Mouse (Mus musculus) kidney, adult 9 months (tissue): ENCODE measurements around the gene Akap17b.
"Not testable (repeated sequence)": the region's sequence is repeated elsewhere in the genome, so short reads cannot be mapped to it uniquely, and the experiment has no call there.

Experiments
- DNase-seq: peaks from one replicate; pipeline ENCODE4 v3.0.0; 2022

The Akap17b gene

DNA sequence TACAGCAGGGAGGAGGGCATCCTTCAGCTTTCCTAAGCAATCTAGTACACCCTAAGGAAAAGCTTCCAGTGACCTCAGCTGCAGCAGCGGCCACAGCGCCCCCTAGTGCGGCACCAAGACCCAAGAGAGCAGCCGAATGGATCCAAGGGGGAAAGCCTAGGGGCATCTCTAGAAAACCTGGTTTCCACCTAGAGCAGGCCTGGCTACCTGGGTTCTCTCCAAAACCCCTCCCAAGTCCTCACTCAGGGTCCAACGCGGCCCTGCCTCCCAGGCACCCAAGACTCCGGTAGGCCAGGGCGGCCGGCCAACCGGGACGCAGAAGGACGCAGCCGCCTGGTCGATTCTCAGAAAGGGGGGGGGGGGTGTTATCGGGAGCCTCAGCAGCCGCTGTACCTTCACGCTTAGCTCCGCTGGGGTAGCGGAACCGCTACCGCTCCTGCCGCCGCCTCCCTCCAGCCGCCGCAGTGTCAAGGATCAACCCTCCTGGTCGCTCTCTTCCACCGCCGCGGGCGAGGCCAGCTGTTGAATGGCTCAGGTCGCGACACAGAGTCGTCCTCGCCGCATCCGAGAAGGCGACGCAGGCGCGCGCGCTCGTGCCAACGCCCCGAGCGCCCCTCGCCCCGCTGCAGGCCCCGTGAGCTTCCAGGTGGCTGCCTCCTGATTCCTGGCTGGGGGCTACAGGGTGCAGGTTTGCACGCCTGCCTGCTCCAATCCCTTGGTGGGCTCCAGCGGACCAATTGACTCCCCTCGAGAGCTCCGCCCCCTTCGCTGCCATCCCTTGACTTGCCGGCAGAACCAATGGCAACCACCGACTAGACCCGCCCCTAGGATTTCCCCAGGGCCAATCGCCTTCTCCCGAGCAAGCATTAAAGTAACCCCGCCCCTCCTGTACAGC, at the start of gene Akap17b:
Gene Akap17b, minus strand, starts transcription at position 739 of the 895 bp plus-strand sequence.
- peak; percentile 82 for DNase-seq

DNA sequence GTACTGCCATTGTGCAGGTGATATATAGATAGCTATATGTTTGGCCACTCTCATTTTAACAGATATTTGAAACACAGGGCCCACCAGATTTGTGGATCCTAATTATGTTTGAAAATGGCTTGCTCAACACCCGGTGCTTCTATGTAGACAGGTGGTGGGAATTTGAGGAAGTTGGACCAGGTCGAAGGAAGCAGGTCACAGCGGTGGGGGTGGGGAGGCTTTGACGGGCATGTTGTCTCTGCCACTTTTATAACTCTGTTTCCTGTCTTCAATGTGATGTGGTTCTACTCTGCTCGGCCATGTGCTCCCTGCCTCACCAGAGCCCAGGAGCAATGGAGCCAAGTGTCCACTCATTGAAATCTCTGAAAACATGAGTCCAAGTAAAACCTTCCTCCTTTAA, 46.2 kb upstream of the Akap17b start:
- DNase-seq, result no peak

DNA sequence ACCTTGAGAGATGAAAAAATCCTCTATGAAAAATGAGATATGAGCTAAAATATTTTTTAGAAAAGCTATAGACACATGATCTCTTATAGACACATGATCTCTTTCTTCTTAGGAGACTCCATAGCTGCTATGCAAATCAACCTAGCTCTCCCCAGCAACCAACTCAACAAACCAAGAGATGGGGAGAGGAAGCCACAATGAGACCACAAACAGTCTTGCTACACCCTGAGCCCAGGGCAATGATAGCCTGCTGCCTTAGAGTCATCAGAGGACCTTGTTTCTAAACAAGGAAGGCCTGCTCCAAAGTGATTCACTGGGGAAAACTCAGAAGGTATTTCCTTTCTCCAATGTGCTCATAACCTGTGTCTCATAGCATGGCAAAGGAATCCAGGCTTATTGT, 44.5 kb upstream of the Akap17b start:
- DNase-seq, result no peak

DNA sequence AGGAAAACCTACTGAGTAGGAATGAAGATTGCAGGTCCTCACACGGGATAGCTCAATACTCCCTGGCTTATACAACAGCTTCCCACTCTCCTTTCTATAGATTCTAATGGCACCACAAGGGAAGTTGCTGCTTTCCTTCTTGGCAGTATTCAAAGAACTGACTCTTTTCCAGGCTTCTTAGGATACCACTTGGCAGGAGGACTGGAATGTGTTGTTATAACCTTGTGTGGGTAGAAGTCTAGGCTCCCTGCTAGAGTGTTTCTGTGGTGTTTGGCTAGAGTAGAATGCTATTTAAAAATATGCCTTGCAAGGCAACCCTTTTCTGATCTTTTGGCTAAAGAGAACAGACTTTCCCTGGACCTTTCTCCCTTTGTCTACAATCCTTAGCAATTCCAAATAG, 31.6 kb upstream of the Akap17b start:
- no peak for DNase-seq

DNA sequence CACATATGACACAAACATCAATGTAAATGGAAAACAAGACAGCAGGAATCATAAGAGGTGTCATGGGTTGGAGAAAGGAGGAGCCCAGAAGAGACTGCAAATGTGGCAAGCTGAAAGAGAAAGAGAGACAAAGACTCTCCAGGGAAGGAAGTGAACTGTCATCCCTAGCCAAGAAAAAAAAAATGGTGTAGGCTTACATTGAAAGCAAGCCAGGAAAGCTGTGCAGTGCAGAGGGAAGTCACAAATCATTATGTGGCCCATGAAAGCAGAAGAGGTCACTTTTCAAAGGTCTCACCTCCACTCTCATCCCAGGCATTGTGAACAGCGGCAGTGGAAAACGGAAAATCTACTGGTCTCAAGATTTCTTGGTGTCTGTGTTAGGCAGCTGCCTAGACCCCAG, 27.5 kb upstream of the Akap17b start:
- DNase-seq, result peak; percentile 8

DNA sequence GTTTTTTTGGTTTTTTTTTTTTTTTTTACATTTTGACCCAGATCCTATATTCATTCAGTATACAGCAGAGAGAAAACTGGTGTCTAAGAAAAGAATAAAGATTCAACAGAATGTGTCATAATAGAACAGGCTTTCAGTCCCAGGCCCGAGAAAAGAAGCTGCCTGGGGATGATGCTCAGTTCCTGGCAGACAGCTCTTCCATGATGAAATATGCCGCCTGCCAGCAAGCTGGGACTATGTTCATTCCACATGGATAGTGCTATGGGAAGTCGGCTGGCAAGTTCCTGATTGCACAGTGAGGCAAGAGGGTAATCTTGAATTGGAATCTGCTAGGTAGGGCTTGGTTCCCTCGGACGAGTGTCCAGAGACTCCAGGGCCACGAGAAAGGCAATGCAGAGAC, 5.1 kb downstream of the Akap17b start:
- no peak for DNase-seq

DNA sequence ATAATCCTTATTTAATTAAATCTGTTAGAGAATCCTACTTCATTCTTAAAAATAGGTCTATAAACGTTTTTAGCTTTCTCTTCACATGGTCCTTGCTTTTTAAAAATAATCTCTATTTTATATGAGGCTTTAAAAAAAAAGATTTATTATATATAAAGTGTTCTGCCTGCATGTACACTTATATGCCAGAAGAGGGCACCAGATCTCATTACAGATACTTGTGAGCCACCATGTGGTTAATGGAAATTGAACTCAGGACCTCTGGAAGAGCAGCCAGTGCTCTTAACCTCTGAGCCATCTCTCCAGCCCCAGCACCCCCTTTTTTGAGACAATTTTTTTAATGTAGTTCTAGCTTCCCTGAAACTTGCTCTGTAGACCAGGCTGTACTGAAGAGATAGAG, 14.4 kb downstream of the Akap17b start:
- DNase-seq, result no peak

DNA sequence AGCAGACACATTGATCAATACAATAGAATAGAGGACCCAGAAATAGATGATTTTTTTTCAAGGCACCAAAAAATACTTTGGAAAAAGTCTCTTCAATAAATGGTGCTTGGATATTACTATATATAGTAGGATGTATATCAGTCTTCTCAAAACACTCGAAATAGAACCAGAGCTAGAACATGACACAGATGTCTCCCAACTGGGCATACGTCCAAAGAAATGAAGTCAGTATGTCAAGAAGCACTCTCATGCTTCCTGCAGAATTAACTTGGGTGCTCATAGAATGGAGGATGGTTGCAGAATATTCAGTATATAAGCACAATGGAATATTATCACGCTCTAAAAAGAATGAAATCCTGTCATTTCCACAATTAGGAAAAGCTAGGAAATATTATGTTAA, 17.1 kb downstream of the Akap17b start:
- DNase-seq, result no peak

DNA sequence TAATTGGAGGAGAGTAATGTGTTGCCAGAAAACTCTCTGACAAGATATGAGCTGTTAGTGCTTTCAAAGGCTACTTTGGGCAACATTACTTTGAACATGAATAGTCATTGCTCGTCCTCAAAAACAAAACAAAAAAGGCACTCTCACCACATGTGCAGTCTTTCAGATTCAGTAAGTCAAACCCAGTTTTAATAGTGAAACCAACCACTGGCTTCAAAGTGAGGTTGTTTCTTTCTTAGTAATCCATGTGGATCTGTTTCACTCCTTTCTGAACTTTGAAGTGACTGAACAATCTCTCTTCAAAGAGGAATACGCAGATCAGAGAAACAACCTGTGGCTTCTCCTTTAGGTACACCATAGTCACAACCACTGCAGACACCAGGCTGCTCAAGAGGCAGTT, 36.1 kb downstream of the Akap17b start:
- DNase-seq, result no peak

DNA sequence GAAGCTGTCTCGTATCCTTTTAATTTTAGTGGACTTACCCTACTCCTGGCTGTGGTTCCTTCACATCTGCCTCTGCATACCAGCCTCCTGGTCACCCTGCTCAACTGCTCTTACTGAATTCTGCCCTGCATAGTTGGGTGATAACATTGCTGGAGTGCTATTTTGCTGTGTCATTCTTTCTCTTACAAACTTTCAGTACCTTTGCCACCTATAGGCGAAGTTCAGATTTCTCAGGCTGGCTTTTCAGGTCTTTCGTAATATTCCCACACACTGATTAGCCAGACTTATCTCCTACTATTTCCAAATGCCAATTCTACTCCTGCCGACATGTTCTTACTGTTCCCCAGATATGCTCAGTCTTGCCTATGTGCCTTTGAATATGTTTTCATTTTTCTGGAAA, 41.2 kb downstream of the Akap17b start:
- DNase-seq, result no peak

DNA sequence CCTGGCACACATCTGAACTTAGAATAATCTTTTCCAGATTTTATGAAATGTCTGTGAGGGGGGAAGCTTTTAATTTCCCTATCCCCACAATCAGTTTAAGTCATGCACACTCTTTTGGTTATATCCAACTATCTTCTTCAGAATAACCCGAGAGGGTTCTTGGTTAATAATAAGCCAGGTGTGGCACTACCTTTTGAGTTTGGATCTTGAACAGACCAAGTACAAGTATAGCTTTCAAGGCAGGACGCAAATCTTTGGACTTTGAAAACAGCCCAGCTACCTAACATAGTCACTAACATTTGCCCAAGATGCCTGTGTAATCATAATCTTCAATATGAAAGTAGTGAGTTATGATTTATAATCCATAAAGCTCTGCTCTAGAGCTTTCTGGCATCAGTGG, 42.3 kb downstream of the Akap17b start:
- peak; percentile 38 for DNase-seq

DNA sequence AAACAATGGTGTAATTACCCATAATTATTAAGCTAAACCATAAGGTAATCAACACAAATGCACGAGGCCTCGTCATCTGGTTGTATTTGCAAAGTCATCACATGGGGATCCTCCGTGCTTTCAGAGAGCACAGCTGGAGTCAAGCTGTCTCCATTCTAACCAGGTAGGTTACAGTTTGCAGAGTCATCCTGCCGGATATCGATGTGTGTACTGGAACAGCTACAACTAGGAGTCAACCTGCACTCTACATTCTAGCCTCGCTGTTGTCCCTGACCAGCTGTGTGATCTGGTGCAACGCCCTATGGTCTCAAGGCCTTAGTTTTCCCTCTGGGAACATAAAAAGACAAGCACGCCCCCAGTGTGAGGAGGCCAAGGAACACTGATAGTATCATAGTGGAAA, 45.1 kb downstream of the Akap17b start:
- DNase-seq, result no peak

DNA sequence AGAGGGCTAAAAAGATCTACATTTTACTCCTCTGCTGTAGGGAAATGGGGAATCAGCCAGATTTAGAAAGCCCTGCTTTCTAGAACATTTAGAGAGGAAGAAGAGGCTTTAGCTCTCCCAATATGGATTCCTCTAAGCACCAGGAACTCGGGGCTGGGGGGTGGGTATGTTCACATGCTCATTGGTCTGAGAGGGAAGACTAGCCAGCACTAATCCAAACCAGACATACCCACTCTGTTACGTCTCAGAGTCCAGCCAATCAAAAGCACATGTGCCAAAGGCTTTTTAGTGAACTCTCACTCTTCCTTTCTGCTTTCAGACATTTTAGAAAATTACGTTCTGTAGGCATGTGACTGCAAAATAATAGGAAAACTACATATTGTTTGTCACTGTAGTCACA, 45.5 kb downstream of the Akap17b start:
- no peak for DNase-seq

DNA sequence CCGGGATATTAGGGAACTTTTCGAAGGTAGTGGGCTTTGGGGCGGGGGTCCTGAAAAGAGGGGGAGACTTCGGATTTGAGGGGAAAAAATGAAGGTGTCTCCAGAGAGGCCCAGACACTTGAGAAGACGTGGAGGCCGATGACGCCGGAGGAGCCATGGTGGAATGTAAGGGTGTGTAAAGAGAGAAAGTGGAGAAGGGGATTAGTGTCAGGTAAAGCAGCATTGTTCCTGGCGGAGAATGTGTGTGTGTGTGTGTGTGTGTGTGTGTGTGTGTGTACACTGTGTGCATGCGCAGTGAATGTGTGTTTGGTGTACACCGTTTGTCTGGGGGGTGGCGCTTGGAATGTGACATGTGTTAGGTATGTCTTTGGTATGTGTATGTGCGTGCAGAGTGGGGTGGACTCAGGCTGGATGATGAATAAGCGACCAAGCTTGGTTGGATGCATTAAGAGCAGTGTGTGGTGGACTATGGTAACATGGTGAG, 46.3 kb downstream of the Akap17b start:
- DNase-seq, result peak; percentile 12

DNA sequence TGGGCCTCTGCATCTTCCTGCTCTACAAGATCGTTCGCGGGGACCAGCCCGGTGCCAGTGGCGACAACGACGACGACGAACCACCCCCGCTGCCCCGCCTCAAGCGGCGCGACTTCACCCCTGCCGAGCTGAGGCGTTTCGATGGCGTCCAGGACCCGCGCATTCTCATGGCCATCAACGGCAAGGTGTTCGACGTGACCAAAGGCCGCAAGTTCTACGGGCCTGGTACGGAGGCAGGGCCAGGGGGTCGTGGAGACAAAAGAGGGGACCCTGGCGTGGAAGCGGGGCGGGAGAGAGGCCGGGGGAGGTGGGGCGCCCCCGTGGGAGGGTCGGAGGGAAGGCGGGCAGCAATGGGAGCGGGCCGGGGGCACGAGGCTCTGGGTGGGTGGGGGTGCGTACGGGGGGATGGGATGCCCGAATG, 46.8 kb downstream of the Akap17b start:
- no peak for DNase-seq

DNA sequence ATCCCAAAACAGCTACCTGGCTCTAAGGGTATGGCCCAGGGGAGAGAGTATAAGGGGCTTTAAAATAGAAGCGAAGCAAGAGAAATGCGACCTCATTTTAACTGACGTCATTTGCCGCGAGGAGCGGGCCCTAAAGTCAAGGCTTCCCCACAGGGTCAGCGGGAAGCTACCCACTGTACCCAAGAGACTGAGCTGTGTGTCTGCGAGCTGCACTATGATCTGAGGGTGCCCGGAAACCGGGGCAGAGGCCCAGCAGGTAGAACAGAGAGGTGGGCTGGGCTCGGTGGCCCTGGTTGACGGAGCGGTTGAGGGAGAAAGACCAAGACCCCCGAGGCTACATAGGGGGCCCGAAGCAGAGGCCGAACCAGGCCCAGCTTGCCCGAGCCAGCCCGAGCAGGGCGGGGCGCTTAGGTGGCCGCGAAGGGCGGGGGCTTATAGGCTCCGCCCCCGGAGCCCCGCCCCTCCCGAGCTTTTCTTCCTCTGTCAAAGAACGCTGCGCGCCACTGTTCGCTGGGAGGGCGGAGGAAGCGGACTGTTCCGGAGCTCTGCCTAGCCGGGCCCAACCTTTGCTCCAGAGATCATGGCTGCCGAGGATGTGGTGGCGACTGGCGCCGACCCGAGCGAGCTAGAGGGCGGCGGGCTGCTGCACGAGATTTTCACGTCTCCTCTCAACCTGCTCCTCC, 47.3 kb downstream of the Akap17b start, which contains the start of gene Pgrmc1:
Gene Pgrmc1, plus strand, starts transcription at position 500 of the 683 bp plus-strand sequence.
- DNase-seq, result peak; percentile 86

DNA sequence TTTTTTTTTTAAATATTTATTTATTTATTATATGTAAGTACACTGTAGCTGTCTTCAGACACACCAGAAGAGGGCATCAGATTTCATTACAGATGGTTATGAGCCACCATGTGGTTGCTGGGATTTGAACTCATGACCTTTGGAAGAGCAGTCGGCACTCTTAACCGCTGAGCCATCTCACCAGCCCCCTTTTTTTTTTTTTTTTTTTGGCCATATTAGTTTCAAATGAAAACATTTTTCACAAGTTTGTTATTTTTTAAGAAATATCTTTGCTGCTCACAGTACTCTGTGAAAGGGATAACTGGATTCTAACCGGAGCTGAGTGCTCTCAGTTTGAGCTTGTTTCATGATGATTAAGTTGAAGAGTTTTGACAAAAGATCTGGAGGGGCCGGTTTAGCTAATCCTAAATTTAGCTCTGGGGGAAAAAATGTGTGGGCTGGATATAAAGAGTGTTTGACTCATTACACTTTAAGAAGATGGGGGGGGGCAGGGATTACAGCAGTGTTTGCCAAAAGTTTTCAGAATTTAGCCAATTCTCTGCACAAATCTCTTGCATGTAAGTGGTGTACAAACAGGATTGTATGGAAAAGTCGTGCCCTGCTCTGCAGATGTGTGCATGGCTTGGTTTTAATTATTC, 48.6 kb downstream of the Akap17b start:
- DNase-seq, result not testable (repeated sequence)

DNA sequence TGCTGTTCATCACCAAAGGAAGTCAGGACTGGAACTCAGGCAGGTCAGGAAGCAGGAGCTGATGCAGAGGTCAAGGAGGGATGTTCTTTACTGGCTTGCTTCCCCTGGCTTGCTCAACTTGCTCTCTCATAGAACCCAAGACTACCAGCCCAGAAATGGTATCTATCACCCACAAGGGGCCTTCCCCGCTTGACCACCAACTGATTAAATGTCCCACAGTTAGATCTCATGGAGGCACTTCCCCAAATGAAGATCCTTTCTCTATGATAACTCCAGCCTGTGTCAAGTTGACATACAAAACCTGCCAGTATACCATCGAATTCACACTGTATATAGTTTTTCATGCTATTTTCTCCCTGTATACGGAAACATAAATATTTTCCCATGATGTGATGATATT, 49.9 kb downstream of the Akap17b start:
- no peak for DNase-seq

DNA sequence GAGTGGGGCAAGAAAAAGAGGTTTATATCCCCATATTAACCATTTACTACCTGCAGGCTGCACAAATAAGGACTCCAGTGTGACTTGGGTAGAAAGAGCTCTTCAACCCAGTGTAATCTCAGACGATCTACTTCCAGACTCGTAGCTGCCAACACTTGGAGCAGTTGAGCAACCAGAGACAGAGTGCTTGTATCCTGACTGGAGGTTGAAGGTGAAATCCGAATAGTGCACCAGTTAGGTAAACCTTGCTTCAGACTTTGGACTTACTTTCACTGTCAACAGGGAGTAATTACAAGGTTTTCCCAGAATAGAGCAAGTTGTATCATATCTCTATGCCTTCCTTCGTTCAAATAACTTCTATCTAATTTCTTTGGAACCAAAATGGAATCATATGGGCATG, 53.7 kb downstream of the Akap17b start:
- no peak for DNase-seq

DNA sequence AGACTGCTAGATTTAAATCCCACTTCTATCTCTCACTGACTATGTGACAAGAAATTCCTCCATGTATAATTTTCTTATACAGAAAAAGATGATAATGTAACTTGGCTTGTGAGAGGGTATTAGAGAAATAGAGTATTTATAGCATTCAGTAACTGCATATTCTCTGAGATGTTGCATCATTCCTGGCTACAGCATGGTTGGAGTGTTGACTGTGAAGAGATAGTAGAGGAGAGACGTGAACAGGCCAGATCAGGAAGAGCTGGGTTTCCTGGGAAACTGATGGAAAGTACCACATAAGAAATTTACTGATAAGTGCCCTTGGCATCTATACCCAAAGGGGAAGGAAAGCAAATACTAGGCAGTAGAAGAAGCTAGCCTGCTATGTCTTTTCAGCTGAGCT, 54.1 kb downstream of the Akap17b start:
- no peak for DNase-seq

DNA sequence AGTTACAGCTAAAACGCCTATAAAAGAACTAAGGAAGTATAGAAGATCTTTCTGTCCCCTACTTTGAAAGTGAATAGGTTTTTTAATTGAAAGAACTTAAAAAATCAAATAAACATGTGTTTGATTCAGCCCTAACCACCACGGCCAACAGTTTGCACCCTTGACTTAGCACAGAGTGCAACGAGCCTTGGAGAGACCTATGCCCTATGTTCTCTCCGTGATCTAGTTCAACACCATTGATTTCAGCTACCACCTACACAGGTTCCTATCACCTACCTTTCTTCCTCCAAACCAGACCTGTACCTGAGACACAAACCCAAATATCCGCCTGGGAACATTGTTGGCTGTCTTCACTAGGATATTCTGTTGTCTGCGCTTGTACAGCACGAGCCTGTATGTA, 54.9 kb downstream of the Akap17b start:
- DNase-seq, result peak; percentile 1

DNA sequence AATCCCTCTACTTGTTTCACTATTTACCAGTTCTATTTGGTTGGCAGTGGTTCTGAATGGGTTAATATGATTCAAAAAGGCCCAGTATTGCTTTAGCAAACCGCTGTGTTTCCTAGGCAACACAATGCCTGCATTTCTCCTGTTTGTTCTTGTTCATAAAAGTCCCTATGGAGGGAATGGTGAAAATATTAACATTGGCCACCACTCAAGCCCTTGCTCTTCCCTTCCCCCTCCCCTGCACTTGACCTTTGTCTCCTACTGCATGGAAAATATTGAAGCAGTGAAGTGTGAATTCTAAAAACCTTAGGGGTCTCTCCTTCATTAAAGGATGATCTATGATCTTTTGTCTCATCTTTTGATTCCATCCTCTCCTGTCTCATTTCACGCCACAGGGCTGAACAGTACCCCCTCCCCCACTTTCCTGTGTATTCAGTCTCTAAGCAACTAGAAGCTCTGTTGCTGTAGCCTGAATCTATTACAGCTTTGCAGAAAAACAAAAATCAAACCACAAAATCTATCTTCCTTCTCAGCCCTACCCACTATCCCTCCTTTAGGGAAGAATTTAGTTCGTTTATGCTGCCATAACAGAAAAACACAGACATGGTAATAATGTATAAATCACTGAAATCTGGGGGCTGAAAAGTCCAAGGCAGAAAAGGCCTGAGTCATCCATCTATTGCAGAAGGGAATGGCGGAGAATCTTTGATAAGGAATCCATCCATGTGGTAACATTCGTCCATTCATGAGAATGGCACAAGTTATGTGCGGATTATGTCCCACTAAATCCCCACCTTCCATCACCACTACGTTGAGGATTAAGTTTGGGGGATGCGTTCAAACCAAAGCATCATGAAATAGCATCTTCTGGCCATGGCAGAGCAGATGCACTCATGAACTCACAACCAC, 57.6 kb downstream of the Akap17b start:
- no peak for DNase-seq
